In the genomic region with DNA sequence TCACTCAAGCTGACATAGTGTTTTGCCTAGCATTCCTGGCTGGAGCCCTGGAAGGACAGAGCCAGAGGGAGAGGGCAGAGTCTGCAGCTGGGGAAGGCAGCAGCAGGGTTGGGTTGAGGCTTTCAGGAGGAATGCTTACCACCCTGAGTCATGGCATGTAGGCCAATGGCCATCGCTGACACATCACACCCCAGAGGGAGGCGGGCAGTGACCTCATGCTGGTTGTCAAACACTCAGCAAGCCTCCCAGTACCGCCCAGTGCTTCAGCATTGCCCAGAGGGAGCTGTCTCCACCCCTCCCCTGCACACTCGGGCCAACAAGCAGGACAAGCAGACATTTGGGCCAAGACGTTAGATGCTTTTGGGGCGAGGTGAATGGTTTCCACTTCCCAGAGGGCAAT, we compare ENCODE assay signal across 8 mouse cellular contexts. TPM values are rescaled to one million over a fixed set of nuclear protein-coding genes. Genes with fewer than 3 reads are reported as not detected.
A peak's percentile ranks its signal among the peaks of the same experiment; 100 is the strongest.
DNase-seq lines count a peak whose midpoint lies in the region; ATAC-seq and TF ChIP-seq lines count a peak whose summit lies in the region.

No protein-coding gene starts in this region.

- no peak overlapping the region for H3K4me2 ChIP-seq in kidney, embryonic 15.5 days
- no peak overlapping the region for H3K4me2 ChIP-seq in hindbrain, embryonic 12.5 days (replicated peaks)

- ATAC-seq in kidney, embryonic 15.5 days (replicated peaks; ENCODE audit: low FRiP score) = 0 out of 2 replicates have a peak, but pooled peaks have one; percentile 20
- no peak for ATAC-seq in hindbrain, embryonic 12.5 days (ENCODE audit: low FRiP score)

- H3K27ac ChIP-seq in kidney, embryonic 15.5 days = no peak overlapping the region
- H3K27ac ChIP-seq in olfactory bulb, adult 2 months (ENCODE audit: insufficient read depth, low read depth, low read length) = peak overlapping the region; percentile 18; the same call in 1 of the 2 replicates
- no peak overlapping the region for H3K27ac ChIP-seq in hindbrain, embryonic 12.5 days

- no peaks in the 10 kb centered on the region for H3K36me3 ChIP-seq in kidney, embryonic 15.5 days
- H3K36me3 ChIP-seq in hindbrain, embryonic 12.5 days = no peaks in the 10 kb centered on the region

- 30% methylated on average over 6 of the region's 6 CpGs for WGBS in kidney, embryonic 15.5 days
- whole genome bisulfite sequencing in olfactory bulb, adult 2 months = 55% methylated on average over 6 of the region's 6 CpGs
- whole genome bisulfite sequencing in hindbrain, embryonic 12.5 days = 51% methylated on average over 6 of the region's 6 CpGs

- H3K4me1 ChIP-seq in kidney, embryonic 15.5 days = peaks cover 22% of the 10 kb centered on the region
- peaks cover 9% of the 10 kb centered on the region for H3K4me1 ChIP-seq in olfactory bulb, adult 2 months (ENCODE audit: control insufficient read depth, insufficient read depth, low read length)
- H3K4me1 ChIP-seq in hindbrain, embryonic 12.5 days = 0 out of 2 replicates have a peak, but pooled peaks cover 4% of the 10 kb centered on the region

- no peak overlapping the region for H3K4me3 ChIP-seq in kidney, embryonic 15.5 days (replicated peaks)
- H3K4me3 ChIP-seq in olfactory bulb, adult 2 months (ENCODE audit: insufficient read depth, low read depth, low read length) = no peak overlapping the region
- H3K4me3 ChIP-seq in hindbrain, embryonic 12.5 days = no peak overlapping the region

- no peaks in the 10 kb centered on the region for H3K9me3 ChIP-seq in kidney, embryonic 15.5 days (replicated peaks)
- no peaks in the 10 kb centered on the region for H3K9me3 ChIP-seq in hindbrain, embryonic 12.5 days (replicated peaks)

- DNase-seq in adrenal gland, postnatal 10 days = peak; percentile 90
- DNase-seq in heart, adult 11 months = peak; percentile 99
- no peak for DNase-seq in thymus, postnatal 14 days
- no peak for DNase-seq in cerebellum, postnatal 36 days
- DNase-seq in frontal cortex, postnatal 14 days (ENCODE audit: low spot score in 2 of 2) = no peak

- no peak for TF ChIP-seq POLR2A in olfactory bulb, adult 2 months (IDR thresholded peaks at IDR 0.05; ENCODE audit: insufficient read depth, low read depth, low read length)

- no peak for TF ChIP-seq CTCF in olfactory bulb, adult 2 months (IDR thresholded peaks at IDR 0.05; ENCODE audit: insufficient read depth, low read depth, low read length)

- no peak overlapping the region for H3K9ac ChIP-seq in kidney, embryonic 15.5 days
- H3K9ac ChIP-seq in hindbrain, embryonic 12.5 days = no peak overlapping the region

- no peaks in the 10 kb centered on the region for H3K27me3 ChIP-seq in kidney, embryonic 15.5 days
- no peaks in the 10 kb centered on the region for H3K27me3 ChIP-seq in hindbrain, embryonic 12.5 days

RNA-seq across cellular contexts. Expression of a gene that starts 46.5 kb away (rescaled TPM):
- 10 to 100 TPM; 24.3 to 34.0 TPM for total RNA-seq in adrenal gland, postnatal 10 days (2021)
- polyA plus RNA-seq in kidney, embryonic 15.5 days (2015; fragmentation: Nextera tagmentation; extraction: Ambion mirVana) = 14.2 and 16.0 TPM in 2 replicates
- polyA plus RNA-seq in olfactory bulb, adult 2 months (2012; ENCODE audit: insufficient read depth, insufficient read length, low replicate concordance, missing spikeins) = not detected in 2 replicates
- polyA plus RNA-seq in hindbrain, embryonic 12.5 days (2016; fragmentation: Nextera tagmentation; extraction: Ambion mirVana) = 18.8 and 18.9 TPM in 2 replicates

Comparison
In these comparisons a context has a peak if more than half of its experiments do, and no peak if none do; other contexts are left out.
1. DNase-seq: peak in adrenal gland, postnatal 10 days (single experiment) and heart, adult 11 months (single experiment); none in thymus, postnatal 14 days (single experiment), cerebellum, postnatal 36 days (0 of 2) and frontal cortex, postnatal 14 days (0 of 2).